In the genomic region with DNA sequence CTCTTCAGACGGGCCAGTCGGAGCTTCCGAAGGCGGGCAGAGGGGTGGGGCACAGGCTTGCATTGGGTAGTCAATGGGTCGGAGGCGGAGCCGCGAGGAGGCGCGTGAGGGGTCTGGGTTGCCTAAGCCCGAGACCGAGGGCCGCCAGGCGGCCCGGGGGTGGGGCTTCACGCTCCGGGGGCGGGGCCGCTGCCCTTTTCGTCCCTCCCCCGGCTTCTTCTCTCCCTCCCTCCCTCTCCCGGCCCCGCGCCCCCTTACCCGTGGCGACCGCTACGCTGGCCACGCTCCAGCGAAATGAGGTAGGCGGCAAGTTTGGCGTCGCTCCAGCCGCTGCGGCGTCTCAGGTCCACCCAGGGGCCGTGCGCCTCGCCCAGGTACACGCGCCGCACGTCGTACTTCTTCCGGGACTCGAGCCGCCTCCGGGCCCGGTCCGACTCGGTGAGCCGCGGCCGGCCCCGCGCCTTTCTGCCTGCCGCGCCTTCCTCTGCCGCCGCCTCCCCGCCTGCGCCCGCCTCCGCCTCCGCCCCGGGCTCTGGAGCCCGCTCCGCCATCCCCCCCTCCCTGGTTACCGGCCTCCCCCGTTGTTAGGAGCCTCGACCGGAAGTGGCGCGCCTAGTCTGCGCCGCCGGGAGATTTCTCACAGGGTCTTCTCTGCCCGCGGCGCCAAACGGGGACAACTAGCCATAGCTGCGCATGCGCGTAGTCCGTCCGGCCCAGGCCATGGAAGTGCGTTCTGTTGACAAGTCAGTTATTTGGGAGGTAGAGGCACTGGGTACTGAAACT, we compare ENCODE assay signal across 9 mouse cellular contexts. TPM values are rescaled to one million over a fixed set of nuclear protein-coding genes. Genes with fewer than 3 reads are reported as not detected.
DNase-seq lines count a peak whose midpoint lies in the region; ATAC-seq lines count a peak whose summit lies in the region.
"Had no signal": no experiment of that assay in that cellular context is flagged by ENCODE, and none has a peak within 500 bp of the region (broad histone marks: within the 10 kb centered on the region; RNA-seq: fewer than 3 reads in every experiment).

A gene (minus strand): TSS at position 469 of the 783 bp plus-strand sequence.
A gene (minus strand): TSS at position 586 of the 783 bp plus-strand sequence.

- H3K36me3 ChIP-seq in heart, embryonic 13.5 days = peaks cover 56% of the 10 kb centered on the region
- H3K36me3 ChIP-seq in liver, embryonic 12.5 days = peaks cover 58% of the 10 kb centered on the region
- peaks cover 7% of the 10 kb centered on the region; the same call in 1 of the 2 replicates for H3K36me3 ChIP-seq in stomach, embryonic 15.5 days

- DNase-seq in CD4-positive helper T cell, adult 2 months (ENCODE audit: low read depth, low spot score) = peak; percentile 96
- peak; percentile 90 for DNase-seq in brain, embryonic 18.5 days (ENCODE audit: low read depth, low spot score)
- DNase-seq in kidney, postnatal 10 days = peak; percentile 99
- DNase-seq in natural killer cell, adult 2 months (ENCODE audit: low spot score in 2 of 2) = peak; percentile 92 to 95

- peak; percentile 87 for ATAC-seq in erythroid progenitor cell, adult 5-6 weeks (replicated peaks; ENCODE audit: low FRiP score, poor library complexity, severe bottlenecking)
- peak; percentile 95 for ATAC-seq in heart, embryonic 13.5 days (ENCODE audit: extremely low read depth, insufficient number of reproducible peaks, low FRiP score, low TSS enrichment)
- peak; percentile 95 for ATAC-seq in liver, embryonic 12.5 days
- peak; percentile 97 for ATAC-seq in stomach, embryonic 15.5 days (ENCODE audit: insufficient read depth, low FRiP score, low read depth)

- peak within 1 kb of the TSS; percentile 77 for H3K4me3 ChIP-seq in heart, embryonic 13.5 days
- peak within 1 kb of the TSS; percentile 90 for H3K4me3 ChIP-seq in liver, embryonic 12.5 days
- peak within 1 kb of the TSS; percentile 90 for H3K4me3 ChIP-seq in stomach, embryonic 15.5 days (replicated peaks)

- no peaks in the 10 kb centered on the region for H3K9me3 ChIP-seq in heart, embryonic 13.5 days
- no peaks in the 10 kb centered on the region for H3K9me3 ChIP-seq in liver, embryonic 12.5 days (replicated peaks)
- H3K9me3 ChIP-seq in stomach, embryonic 15.5 days = no peaks in the 10 kb centered on the region

- peak within 1 kb of the TSS; percentile 95 for H3K9ac ChIP-seq in heart, embryonic 13.5 days
- peak within 1 kb of the TSS; percentile 90 for H3K9ac ChIP-seq in liver, embryonic 12.5 days
- peak within 1 kb of the TSS; percentile 83 for H3K9ac ChIP-seq in stomach, embryonic 15.5 days

- no peaks in the 10 kb centered on the region for H3K27me3 ChIP-seq in heart, embryonic 13.5 days (replicated peaks)
- H3K27me3 ChIP-seq in liver, embryonic 12.5 days (replicated peaks) = no peaks in the 10 kb centered on the region
- no peaks in the 10 kb centered on the region for H3K27me3 ChIP-seq in stomach, embryonic 15.5 days (replicated peaks)

- under 1% methylated on average over 70 of the region's 87 CpGs for WGBS in heart, embryonic 13.5 days
- under 1% methylated on average over 71 of the region's 87 CpGs for WGBS in liver, embryonic 12.5 days (ENCODE audit: insufficient replicate concordance)
- WGBS in stomach, embryonic 15.5 days = under 1% methylated on average over 71 of the region's 87 CpGs

- peaks cover 11% of the 10 kb centered on the region for H3K4me1 ChIP-seq in heart, embryonic 13.5 days
- peaks cover 16% of the 10 kb centered on the region for H3K4me1 ChIP-seq in liver, embryonic 12.5 days
- 0 out of 2 replicates have a peak, but pooled peaks cover 5% of the 10 kb centered on the region for H3K4me1 ChIP-seq in stomach, embryonic 15.5 days

- peak within 1 kb of the TSS; percentile 99 for H3K27ac ChIP-seq in heart, embryonic 13.5 days (replicated peaks)
- peak within 1 kb of the TSS; percentile 95 for H3K27ac ChIP-seq in liver, embryonic 12.5 days
- H3K27ac ChIP-seq in stomach, embryonic 15.5 days = peak within 1 kb of the TSS; percentile 99

- peak within 1 kb of the TSS; percentile 70 for H3K4me2 ChIP-seq in heart, embryonic 13.5 days
- H3K4me2 ChIP-seq in liver, embryonic 12.5 days = peak within 1 kb of the TSS; percentile 78
- H3K4me2 ChIP-seq in stomach, embryonic 15.5 days = peak within 1 kb of the TSS; percentile 63

RNA-seq across cellular contexts. Expression of the first gene that starts in this region (rescaled TPM):
- total RNA-seq in erythroid progenitor cell, adult 5-6 weeks (2015; ENCODE audit: low replicate concordance) = not detected in 2 replicates
- not detected in 2 replicates for total RNA-seq in erythroid progenitor cell, adult 5-6 weeks (2017; ENCODE audit: low replicate concordance)
- not detected in 2 replicates for polyA plus RNA-seq in heart, embryonic 13.5 days (2015; fragmentation: Nextera tagmentation; extraction: Ambion mirVana)
- polyA plus RNA-seq in liver, embryonic 12.5 days (2016; fragmentation: Nextera tagmentation; extraction: Ambion mirVana) = not detected in 2 replicates
- not detected in 2 replicates for polyA plus RNA-seq in stomach, embryonic 15.5 days (2015; fragmentation: Nextera tagmentation; extraction: Ambion mirVana)
- polyA plus RNA-seq: gonadal fat pad, adult 2 months had no signal

RNA-seq across cellular contexts. Expression of the second gene that starts in this region (rescaled TPM):
- 2.1 and 6.1 TPM in 2 replicates for total RNA-seq in erythroid progenitor cell, adult 5-6 weeks (2015; ENCODE audit: low replicate concordance)
- 6.0 and 11.2 TPM in 2 replicates for total RNA-seq in erythroid progenitor cell, adult 5-6 weeks (2017; ENCODE audit: low replicate concordance)
- polyA plus RNA-seq in heart, embryonic 13.5 days (2015; fragmentation: Nextera tagmentation; extraction: Ambion mirVana) = 9.5 TPM in 2 replicates
- polyA plus RNA-seq in liver, embryonic 12.5 days (2016; fragmentation: Nextera tagmentation; extraction: Ambion mirVana) = 5.7 and 6.6 TPM in 2 replicates
- 12.6 and 14.1 TPM in 2 replicates for polyA plus RNA-seq in stomach, embryonic 15.5 days (2015; fragmentation: Nextera tagmentation; extraction: Ambion mirVana)

Comparison
In these comparisons a context has a peak if more than half of its experiments do, and no peak if none do; other contexts are left out.
1. Peak in every context shown above with its lines: DNase-seq, ATAC-seq, H3K4me3 ChIP-seq and H3K27ac ChIP-seq.